Mouse (Mus musculus): ENCODE results near the gene Cdv3. TPM values are rescaled to one million over a fixed set of nuclear protein-coding genes. Genes with fewer than 3 reads are reported as not detected.

Cdv3 gene
- polyA plus RNA-seq, 1 experiment from 2014 or later: 122 TPM

DNA sequence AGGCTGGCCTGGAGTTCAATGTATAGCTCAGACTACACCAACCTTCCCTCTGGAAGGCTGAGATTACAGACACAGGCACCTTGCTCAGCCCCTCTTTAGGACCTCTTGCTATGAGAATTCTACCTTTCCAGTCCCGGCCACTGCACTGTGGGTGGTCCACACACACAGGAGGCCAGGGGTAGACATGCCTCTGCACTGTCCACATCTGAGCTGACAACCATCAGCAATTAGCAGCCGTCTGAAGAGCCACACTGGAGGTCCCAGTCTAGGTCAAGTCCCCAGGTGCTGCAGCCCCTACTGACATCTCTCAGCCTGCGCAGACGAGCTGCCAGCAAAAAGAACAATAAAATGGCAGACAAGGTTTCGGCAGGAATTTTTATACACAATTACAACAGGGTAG, 20.9 kb upstream of the Cdv3 start:
- ATAC-seq (ENCODE audit: low FRiP score, low read depth): no peak; the same call in 1 of the 2 replicates
- Histone ChIP-seq H3K9ac (no peak overlapping the region), H3K4me2 (replicated peaks) (peak overlapping the region; percentile 30), H3K27me3 (peaks cover 19% of the 10 kb centered on the region), H3K4me3 (no peak overlapping the region), H3K9me3 (no peaks in the 10 kb centered on the region), H3K27ac (peak overlapping the region; percentile 73), H3K4me1 (peaks cover 26% of the 10 kb centered on the region), H3K36me3 (no peaks in the 10 kb centered on the region)
- 13% methylated on average over 5 of the region's 5 CpGs for WGBS

DNA sequence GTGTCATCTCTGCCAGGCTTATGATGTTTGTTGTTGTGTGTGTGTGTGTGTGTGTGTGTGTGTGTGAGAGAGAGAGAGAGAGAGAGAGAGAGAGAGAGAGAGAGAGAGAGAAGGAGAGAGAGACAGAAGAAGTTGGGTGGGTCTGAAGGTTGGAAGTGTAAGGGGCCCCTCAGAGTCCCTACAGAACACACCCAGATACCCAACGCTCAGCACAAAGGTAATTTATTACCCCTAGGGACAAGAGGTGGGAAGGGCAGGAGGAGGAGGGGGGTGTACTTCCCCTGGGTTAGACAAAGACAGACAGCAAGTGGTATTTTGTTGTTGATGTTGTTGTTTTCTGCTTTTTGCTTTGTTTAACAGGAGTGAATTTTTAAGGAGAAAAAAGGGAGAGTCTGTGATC, 20.0 kb upstream of the Cdv3 start:
- Histone ChIP-seq H3K4me3 (no peak overlapping the region), H3K9ac (no peak overlapping the region), H3K27ac (no peak overlapping the region), H3K4me2 (replicated peaks) (no peak overlapping the region), H3K9me3 (no peaks in the 10 kb centered on the region), H3K4me1 (peaks cover 26% of the 10 kb centered on the region), H3K27me3 (peaks cover 15% of the 10 kb centered on the region), H3K36me3 (no peaks in the 10 kb centered on the region)
- 0% methylated on average over 1 of the region's 1 CpGs for WGBS
- ATAC-seq (ENCODE audit: low FRiP score, low read depth): no peak

DNA sequence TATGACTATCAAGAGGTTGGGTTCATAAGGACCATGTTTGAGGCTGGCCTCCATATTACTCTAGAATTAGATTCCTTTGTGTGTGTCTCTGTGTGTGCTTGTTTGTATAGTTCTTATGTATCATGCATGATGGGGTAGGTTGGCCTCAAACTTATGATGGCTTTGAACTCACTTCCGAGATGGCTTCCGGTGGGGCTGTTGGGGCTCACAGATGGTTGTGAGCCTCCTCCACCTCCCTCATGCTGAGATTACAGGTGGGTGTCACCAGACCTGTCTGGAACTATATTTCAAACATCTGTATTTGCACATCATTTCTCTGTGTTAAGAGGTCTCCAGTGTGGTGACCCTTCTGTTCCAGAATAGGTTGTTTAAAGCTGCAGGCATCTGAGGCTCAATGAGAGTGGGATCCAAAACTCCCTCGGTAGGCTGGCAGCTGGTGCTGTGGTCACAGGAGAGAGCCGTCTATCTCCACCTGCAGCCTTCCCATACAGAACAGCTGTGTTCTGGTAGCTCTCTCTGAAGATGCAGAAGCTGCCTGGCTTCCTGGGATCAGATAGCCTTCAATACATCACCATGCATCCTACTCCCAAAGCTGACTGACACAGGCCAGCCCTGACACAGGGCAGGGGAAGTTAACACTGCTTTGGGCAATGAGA, 18.6 kb upstream of the Cdv3 start:
- no peak overlapping the region for H3K9ac ChIP-seq
- no peak overlapping the region for H3K4me3 ChIP-seq
- peaks cover 26% of the 10 kb centered on the region for H3K4me1 ChIP-seq
- WGBS: 70% methylated on average over 4 of the region's 4 CpGs
- H3K27me3 ChIP-seq: 0 out of 2 replicates have a peak, but pooled peaks cover 4% of the 10 kb centered on the region
- H3K36me3 ChIP-seq: no peaks in the 10 kb centered on the region
- H3K27ac ChIP-seq: no peak overlapping the region
- no peak overlapping the region for H3K4me2 ChIP-seq (replicated peaks)
- H3K9me3 ChIP-seq: no peaks in the 10 kb centered on the region
- ATAC-seq (ENCODE audit: low FRiP score, low read depth): no peak

DNA sequence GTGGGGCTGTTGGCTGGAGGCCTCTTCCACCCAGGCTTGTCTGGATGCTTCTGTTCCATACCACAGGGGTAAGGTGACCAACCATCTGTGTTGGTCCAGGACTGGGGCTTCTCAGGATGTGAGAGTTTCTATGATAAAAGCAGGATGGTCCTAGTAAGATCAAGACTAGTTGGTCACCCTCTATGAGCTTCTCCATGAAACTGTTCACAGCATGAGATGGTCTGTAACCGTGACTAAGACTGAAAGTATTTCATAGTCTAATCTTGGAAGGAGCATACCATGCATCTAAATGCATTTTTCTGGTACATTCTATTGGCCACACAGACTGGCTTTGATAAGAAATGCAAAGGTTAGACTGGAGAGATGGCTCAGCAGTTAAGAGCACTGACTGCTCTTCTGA, 17.9 kb upstream of the Cdv3 start:
- WGBS: 88% methylated on average over 1 of the region's 1 CpGs

DNA sequence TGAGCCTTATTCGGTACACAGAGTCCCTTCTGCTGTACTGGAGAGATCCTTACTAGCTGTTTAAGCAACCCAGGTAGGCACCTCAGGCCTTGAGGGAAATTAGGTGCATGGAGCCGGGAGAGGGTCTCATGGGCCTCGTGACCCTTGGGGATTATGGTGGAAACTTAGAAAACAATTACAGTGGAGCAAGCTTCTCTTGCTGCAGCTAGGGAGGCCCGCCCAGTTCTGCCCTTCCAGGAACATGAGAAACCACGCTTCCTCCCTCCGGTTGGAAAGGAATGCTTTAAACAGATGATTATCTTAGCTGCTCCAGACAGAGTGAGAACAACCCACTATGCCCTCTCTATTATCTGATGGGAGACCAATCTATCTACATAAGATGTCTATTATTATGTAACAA, 17.3 kb upstream of the Cdv3 start:
- Histone ChIP-seq H3K36me3 (no peaks in the 10 kb centered on the region), H3K9ac (no peak overlapping the region), H3K9me3 (no peaks in the 10 kb centered on the region), H3K27me3 (no peaks in the 10 kb centered on the region), H3K4me1 (peaks cover 23% of the 10 kb centered on the region), H3K27ac (no peak overlapping the region), H3K4me2 (replicated peaks) (no peak overlapping the region), H3K4me3 (no peak overlapping the region)
- ATAC-seq (ENCODE audit: low FRiP score, low read depth): no peak
- WGBS: 50% methylated on average over 6 of the region's 6 CpGs

More for the DNA sequence above, 17.9 kb upstream of the Cdv3 start:
- Histone ChIP-seq H3K9ac (no peak overlapping the region), H3K36me3 (no peaks in the 10 kb centered on the region), H3K9me3 (no peaks in the 10 kb centered on the region), H3K27me3 (0 out of 2 replicates have a peak, but pooled peaks cover under 1% of the 10 kb centered on the region), H3K27ac (no peak overlapping the region), H3K4me2 (replicated peaks) (no peak overlapping the region), H3K4me3 (no peak overlapping the region), H3K4me1 (peaks cover 26% of the 10 kb centered on the region)
- ATAC-seq (ENCODE audit: low FRiP score, low read depth): no peak

DNA sequence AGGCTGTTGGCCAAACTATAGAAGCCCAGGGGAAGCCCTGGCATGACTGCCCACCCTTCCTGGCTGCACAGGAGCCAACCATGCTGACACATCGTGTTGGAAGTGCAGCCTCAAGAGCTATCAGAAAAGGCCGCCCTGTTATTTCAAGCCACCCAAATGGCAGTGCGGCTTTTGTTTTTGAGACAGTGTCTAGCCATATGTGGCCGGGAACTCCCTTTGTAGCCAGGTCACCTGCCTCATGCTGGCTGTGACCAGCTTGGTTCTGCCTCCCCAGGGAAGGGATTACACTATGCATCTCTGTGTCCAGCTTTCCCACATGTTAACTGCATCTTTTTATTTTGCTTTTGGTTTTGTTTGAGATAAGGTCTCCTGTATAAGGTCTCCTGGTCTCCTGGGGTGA, 14.9 kb upstream of the Cdv3 start:
- no peak overlapping the region for H3K4me3 ChIP-seq
- no peaks in the 10 kb centered on the region for H3K36me3 ChIP-seq
- ATAC-seq (ENCODE audit: low FRiP score, low read depth): no peak
- no peak overlapping the region for H3K27ac ChIP-seq
- no peaks in the 10 kb centered on the region for H3K9me3 ChIP-seq
- no peaks in the 10 kb centered on the region for H3K27me3 ChIP-seq
- H3K4me2 ChIP-seq (replicated peaks): no peak overlapping the region
- no peak overlapping the region for H3K9ac ChIP-seq
- WGBS: 92% methylated on average over 4 of the region's 4 CpGs
- H3K4me1 ChIP-seq: 0 out of 2 replicates have a peak, but pooled peaks cover 4% of the 10 kb centered on the region

DNA sequence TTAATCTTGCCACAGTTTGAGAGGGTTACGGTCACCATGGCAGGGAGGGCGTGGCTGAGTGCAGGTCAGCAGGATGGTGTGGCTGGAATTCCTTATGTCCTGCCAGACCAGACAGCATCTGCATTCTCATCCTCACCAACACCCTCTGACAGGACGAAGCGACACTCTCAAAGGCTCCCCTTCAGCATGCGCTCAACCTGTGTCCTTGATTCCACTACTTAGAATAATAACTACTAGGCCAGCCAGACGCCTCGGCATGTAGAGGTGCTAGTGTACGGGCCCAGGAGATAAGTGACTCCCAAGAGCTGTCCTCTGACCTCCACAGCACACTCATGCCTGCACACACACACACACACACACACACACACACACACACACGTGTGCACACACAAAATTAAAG, 13.6 kb upstream of the Cdv3 start:
- H3K9ac ChIP-seq: no peak overlapping the region
- H3K27ac ChIP-seq: no peak overlapping the region
- 72% methylated on average over 9 of the region's 9 CpGs for WGBS
- no peaks in the 10 kb centered on the region for H3K36me3 ChIP-seq
- H3K9me3 ChIP-seq: no peaks in the 10 kb centered on the region
- no peak overlapping the region for H3K4me2 ChIP-seq (replicated peaks)
- H3K27me3 ChIP-seq: no peaks in the 10 kb centered on the region
- no peak overlapping the region for H3K4me3 ChIP-seq
- H3K4me1 ChIP-seq: 0 out of 2 replicates have a peak, but pooled peaks cover 3% of the 10 kb centered on the region
- no peak for ATAC-seq (ENCODE audit: low FRiP score, low read depth)

DNA sequence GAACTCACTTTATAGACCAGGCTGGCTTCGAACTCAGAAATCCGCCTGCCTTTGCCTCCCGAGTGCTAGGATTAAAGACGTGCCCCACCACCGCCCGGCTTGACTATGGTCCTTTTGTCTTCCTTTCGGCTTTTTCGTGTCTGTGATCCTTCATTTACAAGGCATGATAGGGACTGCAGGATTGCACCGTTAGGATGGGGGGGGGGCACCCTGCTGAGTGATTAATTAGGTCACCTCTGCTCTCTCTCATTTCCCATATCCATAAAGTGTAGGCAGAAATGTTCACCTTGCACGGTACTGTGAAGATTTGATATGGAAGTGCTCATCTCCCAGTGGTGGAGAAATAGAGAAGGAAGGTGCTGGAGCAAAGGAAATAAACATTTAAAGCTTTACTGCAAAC, 13.0 kb upstream of the Cdv3 start:
- Histone ChIP-seq H3K9ac (no peak overlapping the region), H3K27me3 (no peaks in the 10 kb centered on the region), H3K9me3 (no peaks in the 10 kb centered on the region), H3K4me3 (no peak overlapping the region), H3K4me1 (0 out of 2 replicates have a peak, but pooled peaks cover 3% of the 10 kb centered on the region), H3K27ac (no peak overlapping the region), H3K4me2 (replicated peaks) (no peak overlapping the region), H3K36me3 (no peaks in the 10 kb centered on the region)
- WGBS: 58% methylated on average over 10 of the region's 10 CpGs
- no peak for ATAC-seq (ENCODE audit: low FRiP score, low read depth)

DNA sequence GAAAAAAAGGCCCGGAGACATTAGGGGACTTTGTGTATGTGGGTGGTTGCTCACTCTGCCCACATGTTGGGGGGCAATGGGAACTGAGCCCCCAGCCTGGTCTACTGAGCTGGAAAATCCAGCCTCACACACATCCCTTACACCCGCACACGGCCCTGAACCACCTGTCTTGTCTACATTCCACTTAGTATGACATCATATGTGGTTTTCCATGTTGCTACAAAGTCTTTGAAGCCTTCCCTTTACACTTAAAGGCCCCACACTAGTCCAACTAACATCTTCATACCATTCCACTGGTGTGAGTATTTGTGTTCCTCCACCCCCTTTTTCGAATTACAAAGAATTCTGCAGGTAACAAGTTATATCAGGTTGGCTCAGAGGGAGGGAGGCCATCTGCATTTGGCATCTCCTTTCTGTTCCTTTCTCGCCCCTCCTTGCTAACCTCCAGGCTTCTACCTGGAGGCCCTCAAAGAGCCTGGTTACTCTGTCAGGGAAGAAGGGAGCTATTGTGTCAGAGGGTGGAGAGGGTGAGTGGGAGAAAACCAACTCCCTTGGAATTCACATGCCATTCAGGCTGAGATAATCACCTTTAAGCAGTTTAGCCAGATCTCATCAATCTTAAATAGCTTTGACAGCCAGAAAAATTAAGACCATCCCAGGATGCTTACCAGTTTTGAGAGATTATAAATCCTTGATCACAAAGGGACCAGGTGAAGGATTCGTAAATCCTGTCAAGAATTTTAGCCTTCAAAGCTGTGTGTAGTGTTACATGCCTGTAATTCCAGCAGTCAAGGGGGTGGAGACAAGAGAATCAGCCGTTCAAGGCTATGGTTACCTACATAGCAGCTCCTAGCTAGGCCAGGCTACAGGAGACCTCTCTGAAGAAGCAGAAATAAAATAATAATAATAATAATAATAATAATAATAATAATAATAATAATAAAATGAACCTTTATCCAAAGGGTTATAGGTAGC, 11.0 kb upstream of the Cdv3 start:
- no peak overlapping the region for H3K4me3 ChIP-seq
- ATAC-seq (ENCODE audit: low FRiP score, low read depth): peak; percentile 38; the same call in 1 of the 2 replicates
- H3K9me3 ChIP-seq: no peaks in the 10 kb centered on the region
- 58% methylated on average over 7 of the region's 7 CpGs for WGBS
- H3K4me1 ChIP-seq: 0 out of 2 replicates have a peak, but pooled peaks cover 3% of the 10 kb centered on the region
- no peak overlapping the region for H3K9ac ChIP-seq
- H3K4me2 ChIP-seq (replicated peaks): no peak overlapping the region
- no peaks in the 10 kb centered on the region for H3K36me3 ChIP-seq
- H3K27me3 ChIP-seq: no peaks in the 10 kb centered on the region
- H3K27ac ChIP-seq: no peak overlapping the region; the same call in 1 of the 2 replicates

DNA sequence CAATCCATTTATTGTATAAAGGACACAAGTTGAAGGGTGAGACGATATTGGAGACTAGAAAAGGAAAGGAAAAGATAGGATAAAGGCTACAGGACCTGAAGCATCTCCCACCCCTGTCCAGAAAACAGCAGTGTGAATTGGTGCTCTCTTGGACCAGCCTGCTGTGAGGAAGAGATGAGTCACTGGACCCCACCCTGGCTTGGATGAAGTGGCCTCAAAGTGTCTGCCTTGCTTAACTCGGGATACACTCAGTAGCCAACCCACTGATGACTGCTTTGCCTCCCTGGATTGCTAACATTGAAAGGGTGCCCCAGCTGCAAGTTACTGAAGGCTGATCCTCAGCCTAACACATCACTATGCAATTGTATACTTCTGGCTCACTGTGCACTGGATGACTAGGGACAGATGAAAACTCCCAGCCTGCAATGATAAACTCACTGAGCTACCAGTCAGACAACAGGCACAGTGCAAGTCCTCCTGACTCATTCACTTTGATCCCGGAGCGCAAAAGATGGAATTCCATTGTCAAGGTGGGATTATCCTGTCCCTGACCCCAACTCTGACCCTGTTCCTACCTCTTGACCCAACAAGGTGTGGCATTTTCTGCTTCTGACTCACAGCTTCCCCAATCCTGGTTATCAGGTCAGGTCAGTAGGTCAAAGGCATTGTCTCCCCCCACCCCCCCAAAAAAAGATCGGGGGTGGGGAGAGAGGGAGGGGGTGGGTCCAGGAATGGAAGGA, 6.8 kb upstream of the Cdv3 start:
- Histone ChIP-seq H3K27me3 (no peaks in the 10 kb centered on the region), H3K4me3 (no peak overlapping the region)

DNA sequence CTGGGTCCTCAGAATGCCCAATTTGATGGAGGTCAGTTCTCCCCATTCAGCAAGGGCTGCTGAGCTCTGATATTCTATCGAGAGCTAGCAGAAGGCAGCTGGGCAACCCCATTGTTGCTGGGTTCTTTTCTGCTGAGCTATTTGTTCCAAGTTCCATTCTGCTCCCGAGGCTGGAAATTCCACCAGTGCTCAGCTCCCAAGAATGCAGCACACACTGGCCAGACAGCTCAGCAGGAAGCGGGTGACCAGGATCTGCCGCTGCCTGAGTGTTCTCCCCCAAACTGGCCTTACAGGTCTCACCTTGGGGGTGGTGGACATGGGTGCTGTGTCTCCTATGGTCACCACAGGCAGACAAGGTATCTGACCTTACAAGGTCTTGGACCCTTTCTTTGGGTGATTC, 4.3 kb upstream of the Cdv3 start:
- Histone ChIP-seq H3K4me1 (peaks cover 10% of the 10 kb centered on the region), H3K9ac (no peak overlapping the region), H3K36me3 (peaks cover 4% of the 10 kb centered on the region; the same call in 1 of the 2 replicates), H3K9me3 (no peaks in the 10 kb centered on the region), H3K4me2 (replicated peaks) (no peak overlapping the region), H3K27me3 (no peaks in the 10 kb centered on the region), H3K27ac (no peak overlapping the region), H3K4me3 (no peak overlapping the region)
- 87% methylated on average over 4 of the region's 4 CpGs for WGBS
- no peak for ATAC-seq (ENCODE audit: low FRiP score, low read depth)

More for the DNA sequence above, 6.8 kb upstream of the Cdv3 start:
- Histone ChIP-seq H3K4me1 (0 out of 2 replicates have a peak, but pooled peaks cover 3% of the 10 kb centered on the region), H3K9ac (no peak overlapping the region), H3K9me3 (no peaks in the 10 kb centered on the region), H3K4me2 (replicated peaks) (no peak overlapping the region), H3K36me3 (peaks cover 4% of the 10 kb centered on the region; the same call in 1 of the 2 replicates), H3K27ac (no peak overlapping the region)
- WGBS: 77% methylated on average over 5 of the region's 5 CpGs
- no peak for ATAC-seq (ENCODE audit: low FRiP score, low read depth)
